Mouse (Mus musculus) G1E (cell line): Measurements from ENCODE around the gene Focad.

ENCODE experiments used
- CTCF ChIP-seq: IDR thresholded peaks from 2 replicates; pipeline ENCODE4 v1.5.1; 2012; ENCODE audit warnings: low read depth, low read length, inconsistent platforms, mixed read lengths
- GATA1 ChIP-seq: IDR thresholded peaks from 2 replicates; pipeline ENCODE4 v1.6.1; 2012; ENCODE audit warnings: borderline replicate concordance, low read length, inconsistent platforms, mixed read lengths
- TAL1 ChIP-seq: conservative IDR thresholded peaks from 2 replicates; pipeline ENCODE4 v1.6.1; 2012; ENCODE audit warnings: low read depth, low read length, inconsistent platforms, mixed read lengths

DNA sequence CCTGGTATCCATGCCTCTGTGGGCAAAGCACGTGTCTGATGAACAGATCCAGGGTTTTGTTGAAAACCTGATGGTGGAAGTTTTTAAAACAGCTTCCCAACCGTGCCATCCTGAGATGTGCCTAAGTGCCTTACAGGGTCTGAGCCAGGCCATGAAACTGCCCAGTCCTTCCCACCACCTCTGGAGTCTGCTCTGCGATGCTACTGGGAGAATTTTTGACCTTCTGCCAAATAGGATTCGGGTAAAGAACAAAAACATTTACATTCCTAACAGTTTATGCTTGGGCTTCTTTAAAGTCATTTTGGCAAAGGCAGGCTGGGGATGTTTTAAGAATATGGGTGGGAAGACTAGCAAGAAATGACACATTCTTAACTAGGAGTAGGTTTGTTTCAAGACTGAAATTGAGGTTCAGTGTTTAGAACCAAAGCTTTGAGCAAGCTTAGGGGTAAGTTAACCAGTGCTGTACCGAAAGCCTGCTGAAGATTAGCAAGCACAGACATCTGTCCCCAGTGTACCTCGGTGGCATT, 302.6 kb downstream of the Focad start:
- TF ChIP-seq CTCF (no peak), GATA1 (no peak), TAL1 (no peak)
